Mouse (Mus musculus) cerebellum, adult 18-20 months (tissue): Measurements from ENCODE around the gene Myrip.

Source experiments
- DNase-seq, 2 experiments: peaks; one replicate each; pipeline ENCODE4 v3.0.0; 2021

Myrip gene

DNA sequence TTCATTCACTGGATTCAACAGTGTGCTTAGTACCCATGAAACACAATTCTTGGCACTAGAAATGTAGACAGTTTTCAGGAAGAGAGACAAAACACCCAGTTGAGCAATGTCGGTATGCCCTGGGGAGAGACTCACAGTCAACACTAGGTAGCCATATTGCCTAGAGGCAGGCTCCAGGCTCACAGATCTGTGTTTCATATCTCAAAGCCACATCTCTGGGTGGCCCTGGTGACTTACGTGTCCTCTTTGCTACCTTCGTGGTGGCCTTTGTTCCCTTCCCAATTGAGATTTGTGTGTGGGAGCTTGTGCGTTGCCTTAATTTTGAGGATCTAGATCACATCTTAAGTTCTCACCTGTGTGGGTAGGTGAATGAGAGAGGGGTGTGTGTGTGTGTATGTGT, 181.1 kb downstream of the Myrip start:
- no peak for DNase-seq

DNA sequence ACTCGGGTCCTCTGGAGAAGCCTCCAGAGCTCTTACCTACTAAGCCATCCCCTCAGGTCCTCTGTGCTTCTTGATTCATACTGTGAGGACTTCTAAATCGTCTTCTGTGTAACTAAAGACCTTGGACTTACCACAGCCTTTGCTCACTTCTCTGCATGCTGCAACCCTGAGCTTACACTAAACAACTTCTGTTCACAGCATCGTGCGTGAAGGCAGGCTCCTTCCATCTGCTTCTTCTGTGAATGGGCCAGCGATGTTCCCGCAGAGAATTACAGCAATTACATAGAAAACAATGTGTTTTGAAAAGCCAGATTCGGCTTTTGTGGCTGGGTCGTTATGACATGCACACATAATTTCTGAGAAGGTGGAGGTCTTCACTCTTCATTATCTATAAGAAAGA, 181.8 kb downstream of the Myrip start:
- DNase-seq: no peak

DNA sequence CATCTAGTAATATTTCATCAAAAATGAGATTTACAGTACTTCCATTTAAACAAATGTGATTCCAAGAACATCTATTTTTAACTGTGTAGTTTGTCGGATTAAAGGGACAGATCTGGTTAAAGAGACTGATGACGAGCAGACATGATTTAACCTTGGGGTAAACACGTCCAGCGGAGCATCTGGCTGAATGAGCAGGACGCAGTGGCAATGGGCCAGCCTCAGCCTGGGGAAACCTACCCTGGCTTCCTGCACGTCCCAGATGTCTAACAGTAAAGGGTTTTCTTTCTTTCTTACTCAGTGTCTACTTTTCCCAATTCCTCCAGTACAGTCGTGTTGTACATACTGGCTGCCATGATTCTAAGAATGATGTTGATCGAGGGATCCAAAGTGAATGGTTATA, 185.8 kb downstream of the Myrip start:
- DNase-seq: no peak

DNA sequence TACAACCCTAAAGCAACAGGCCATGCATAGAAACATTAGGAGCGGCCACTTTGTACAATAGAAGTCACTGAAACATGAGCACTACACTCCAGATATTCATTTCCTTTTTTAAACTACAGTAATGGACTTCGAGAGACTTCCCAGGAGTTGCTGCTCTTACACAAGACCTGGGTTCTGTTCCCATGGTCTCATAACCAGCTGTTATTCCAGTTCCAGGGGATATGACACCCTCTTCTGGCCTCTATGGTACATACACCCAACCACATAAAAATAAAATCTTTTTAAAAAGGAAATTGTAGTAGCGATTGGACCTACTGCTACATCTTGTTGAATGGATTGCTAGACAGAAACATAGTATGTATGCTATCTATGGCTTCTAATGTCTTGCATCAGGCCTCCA, 190.2 kb downstream of the Myrip start:
- no peak for DNase-seq

DNA sequence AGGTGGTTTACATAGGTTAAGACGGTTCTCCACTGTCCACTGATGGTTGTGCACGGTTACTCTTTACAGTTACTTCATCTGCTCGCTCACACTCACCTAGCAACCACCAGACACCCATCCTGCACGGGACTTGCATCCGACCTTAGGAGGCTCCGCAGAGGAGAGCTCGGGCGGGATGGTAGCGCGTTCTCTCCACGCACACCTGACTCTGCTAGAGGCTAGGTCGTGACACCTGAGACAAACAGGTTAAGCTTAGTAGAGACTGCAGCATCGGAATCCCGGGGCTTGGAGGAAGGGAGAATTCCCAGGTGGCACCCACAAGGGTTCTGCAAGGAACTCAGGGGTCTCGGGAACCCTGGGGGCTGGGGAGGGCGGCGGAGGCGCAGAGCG, 190.7 kb downstream of the Myrip start, which contains the start of gene Eif1b:
Gene Eif1b (plus strand): TSS at position 223 of the 390 bp plus-strand sequence.
- DNase-seq: no peak

DNA sequence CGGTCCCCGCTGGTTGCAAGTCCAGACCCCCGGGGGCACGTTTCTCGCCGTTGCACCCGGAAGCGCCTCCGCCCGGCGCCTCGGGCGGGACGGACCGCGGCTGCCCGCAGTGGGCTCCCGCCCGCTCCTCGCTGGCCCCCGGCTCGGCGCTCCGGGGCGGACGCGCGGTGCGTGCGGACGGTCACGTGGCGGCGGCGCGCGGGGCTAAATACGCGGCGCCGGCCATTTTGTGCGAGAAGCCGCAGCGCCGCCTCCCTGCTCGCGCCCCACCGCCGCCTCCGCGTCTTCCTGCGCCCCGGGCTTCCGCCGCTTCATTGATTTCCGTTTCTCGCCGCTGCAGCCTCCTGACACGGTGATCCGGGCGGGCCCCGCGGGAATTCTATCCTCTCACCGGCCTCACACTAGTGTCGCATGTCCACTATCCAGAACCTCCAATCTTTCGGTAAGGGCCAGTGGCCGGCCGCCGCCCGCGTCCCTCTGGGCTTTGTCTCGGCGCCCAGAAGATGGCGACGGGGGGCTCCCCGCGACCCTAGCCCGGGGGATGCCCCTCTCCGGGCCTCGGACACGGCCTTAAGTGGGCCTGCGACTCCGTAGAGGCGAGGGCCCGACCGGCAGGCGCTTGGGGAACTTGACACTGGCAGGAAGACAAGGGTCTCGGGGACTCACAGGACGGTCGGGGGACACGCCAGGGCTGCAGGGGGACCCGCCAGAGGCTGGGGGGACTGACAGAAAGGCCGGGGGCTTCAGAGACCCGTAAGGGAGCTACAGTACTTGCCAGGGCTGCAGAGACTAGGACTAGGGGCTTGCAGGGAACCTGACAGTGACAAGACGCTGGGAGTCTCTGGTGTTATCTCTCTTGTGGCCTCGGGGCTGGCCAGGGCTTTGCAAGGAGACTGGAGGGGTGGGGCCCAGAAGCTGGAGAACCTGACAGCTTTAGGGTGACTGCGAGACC, 191.4 kb downstream of the Myrip start:
- DNase-seq: peak; percentile 79 to 93

DNA sequence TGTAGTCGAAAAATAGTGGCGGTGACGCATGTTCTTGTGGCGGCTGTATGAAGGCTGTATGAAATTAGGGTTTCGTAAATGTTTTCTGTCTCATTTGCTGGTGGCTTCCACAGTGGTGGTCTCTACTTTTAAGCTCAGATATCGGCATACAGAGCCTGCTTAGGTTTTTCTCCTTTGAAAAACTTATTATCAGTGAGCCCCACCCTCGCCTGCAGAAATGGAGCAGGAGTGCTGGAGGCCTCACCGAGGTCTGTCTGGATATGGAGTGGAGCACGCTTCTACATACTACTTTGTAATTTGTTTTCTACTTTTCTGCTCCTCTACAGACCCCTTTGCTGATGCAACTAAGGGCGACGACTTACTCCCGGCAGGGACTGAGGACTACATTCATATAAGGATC, 192.5 kb downstream of the Myrip start:
- no peak for DNase-seq

DNA sequence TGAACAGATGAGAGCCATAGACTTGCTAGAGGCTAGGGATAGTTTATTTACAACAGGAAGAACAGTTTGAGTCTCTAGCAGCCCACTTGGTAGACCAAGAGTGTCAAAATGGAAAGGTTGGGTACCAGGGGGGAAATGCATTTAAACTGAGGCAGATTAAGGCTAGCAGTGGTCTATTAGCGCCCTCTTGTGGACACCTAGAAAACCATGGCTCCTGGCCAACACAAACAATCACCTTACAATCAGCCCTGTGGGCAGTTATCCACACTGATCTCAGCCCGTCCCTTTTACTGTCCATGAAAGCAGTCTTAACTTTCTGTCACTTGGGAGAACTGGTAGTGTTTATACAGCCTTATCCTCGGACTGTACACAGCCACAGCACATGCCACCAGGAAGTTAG, 195.4 kb downstream of the Myrip start:
- peak; percentile 74 to 82 for DNase-seq

DNA sequence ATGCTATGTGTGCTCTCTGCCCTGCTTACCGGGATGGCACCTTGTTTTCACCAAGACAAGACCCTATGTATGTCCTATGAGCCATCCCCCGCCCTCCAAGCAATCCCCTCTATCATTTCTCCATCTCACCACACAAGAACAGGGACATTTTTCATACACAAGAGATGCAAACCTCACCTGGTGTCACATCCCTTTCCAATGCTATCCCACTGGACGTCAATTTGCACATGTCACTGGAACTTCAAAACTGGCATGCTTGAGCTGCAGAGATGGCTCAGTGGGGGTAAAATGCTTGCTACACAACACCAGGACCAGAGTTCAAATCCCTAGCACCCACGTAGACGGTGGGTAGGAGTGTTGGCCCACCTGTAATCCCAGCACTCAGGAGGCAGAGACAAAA, 196.7 kb downstream of the Myrip start:
- DNase-seq: no peak

DNA sequence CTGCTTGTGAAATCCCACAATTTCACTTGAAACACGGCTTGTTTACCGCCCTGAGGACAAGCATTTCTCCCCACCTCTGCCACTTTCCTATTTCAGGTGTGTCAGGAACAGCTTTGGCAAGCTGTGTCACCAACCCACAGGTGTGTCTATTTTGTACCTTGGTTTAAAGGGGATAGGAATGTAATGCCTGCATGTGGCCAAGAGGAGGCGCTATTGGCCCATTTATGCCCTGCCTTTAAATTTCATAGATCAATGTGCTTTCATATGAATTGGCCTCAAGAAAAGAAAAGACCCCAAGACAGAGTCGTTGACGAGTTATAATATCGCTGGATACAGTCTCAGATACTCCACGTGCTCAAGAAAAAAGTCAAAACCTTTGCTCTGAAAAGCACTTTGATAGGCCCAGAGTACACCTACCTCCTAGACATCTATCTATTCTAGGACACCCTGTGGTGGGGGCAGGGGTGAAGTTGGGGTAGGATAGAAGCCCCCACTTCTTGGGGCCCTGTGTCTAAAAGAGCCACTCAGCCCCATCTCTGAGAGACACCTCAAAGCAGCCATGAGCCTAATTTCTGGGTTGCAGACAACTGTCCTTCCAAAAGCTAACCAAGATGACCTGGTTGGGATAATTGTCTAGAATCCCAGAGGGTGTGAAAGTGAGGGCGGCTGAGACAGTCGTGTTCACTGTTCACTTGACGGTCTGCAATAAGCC, 200.0 kb downstream of the Myrip start:
- no peak for DNase-seq

DNA sequence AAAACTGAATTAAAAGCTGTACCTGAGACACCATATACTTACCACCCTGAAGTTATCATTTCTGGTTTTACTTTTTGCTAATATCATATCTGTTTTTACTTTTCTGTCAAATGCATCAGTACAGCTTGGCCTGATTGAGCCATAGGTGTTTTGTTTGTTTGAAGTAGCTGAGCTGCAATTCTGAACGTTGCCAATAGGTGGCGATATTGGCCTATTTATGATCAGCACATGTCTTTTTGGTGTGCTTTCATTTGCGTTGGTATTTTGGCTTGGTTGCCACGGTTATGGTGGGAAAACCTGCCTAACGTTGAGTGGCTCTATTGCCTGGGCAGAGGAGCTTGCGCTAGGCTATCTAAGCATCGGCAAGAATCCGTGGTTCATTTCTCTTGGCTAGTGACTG, 200.7 kb downstream of the Myrip start:
- DNase-seq: peak; percentile 65 to 82

DNA sequence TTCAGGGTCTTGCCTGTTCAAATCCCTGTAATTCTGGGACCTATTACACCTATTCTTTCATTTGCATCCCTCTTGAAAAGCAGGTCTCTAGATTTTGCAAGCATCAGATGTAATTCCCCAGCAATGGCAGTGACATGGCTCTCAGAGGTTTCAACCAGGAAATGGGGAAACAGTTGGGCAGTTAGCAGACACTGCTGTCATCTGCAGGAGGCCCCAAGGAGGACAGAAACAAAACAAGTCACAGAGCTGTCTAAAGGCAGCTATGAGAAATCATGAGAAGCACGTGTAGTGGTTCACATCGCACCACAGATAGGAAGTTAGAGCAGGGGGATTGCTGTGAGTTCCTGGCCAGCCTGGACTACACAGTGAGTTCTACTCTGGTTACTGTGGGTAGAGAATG, 203.1 kb downstream of the Myrip start:
- no peak for DNase-seq

DNA sequence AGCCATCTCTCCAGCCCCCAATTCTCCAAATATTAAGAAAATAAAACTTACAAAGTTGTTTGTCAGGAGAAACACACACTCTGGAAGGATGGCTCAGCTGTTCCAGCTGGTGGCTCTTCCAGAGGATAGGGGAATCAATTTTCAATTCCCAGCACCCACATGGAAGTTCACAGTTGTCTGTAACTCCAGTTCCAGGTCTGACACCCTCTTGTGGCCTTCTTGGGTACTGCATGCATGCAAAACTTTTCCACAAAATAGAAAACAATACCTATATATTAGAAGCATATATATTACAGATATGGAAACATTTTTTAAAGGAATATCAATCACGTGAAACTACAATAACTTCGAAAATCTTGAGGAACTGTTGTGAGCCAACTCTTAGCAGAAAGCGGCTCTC, 210.5 kb downstream of the Myrip start:
- no peak for DNase-seq

DNA sequence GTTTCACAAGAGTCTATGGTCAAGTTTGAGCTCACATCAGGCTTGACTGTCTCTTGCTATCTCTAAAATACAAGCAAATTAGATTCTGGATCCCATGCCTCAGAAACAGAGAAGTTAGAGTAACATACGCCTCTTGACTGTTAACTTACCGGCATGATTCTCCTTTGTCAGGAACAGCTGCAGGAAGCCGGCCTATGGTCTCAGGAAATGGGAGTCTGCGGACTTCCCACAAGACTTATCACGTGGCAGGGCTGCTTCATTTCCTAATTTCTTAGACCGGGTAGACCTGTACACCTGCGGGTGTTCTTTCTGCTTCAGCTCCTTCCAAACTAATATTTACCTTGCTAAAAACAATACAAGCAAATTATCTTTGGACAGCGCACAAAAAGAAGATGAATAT, 215.4 kb downstream of the Myrip start:
- DNase-seq: no peak

DNA sequence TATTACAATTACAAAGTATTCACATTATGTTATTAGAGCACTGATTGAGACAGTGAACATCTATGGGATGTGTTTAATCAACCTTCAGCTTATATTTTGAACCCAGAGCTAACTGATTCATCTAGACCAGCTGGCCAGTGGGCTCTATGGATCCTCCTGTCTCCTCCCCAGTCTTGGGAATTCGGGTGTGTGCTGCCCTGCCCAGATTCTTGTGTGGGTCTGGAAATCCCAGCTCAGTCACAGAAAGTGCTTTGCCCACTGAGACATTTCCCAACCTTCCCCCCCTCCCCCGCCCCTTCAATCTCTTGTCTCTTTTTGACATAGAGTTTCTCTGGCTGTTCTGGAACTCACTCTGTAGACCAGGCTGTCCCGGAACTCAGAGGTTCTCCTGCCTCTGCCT, 217.6 kb downstream of the Myrip start:
- no peak for DNase-seq

DNA sequence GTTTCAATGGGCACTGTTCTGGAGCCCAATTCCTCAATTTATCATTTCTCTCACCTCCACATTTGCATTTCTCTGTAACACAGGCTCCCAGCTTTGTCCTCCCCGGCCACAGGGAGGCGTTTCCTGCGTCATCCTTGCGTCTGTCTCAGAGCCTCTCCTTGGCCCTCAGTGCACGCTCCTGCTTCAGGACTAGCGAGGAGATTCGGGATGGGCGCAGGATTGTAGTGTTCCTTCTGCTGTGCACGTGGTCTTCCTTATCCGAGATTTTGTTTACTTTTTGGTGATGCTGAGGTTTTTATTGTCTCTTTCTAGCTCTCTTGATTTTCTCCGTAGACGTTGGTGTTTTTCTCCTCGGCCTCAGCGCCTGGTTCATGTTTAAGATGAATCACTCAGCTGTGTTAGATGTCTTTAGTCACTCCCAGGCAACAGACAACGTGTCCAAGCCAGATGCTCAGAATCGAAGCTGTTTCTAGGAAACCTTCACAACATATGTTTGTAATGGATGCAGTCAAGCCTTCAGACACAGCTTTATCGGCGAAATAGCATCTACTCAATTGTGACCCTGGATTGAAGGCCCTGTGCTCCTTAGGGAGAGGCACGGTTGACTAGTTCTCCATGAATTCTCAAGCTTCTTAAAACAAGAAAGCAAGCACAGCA, 218.3 kb downstream of the Myrip start:
- DNase-seq: peak in 1 of 2 experiments; percentile 4

DNA sequence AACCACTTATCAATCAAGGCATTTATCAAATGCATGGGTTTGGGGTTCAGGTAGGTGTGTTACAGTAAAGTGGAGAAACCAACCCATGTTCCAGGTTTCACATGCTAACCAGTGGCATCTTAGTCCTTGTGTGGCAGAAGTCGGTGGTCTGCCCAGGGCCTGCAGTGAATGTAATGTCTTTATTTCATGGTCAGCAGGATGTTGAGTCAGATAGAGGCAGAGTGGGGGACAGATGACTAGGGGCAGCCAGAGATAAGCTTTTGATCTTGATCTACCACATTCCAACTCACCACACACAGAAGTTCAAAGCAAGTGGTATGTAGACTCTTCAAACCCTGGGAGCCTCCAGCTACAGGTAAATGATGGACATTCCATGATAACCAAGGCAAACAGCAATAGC, 219.8 kb downstream of the Myrip start:
- DNase-seq: no peak
